Mouse (Mus musculus) frontal cortex, postnatal 36 days (tissue): ENCODE data around the gene Xrcc3.

ENCODE experiments used
- DNase-seq, 2 experiments: peaks; one replicate each; pipeline ENCODE4 v3.0.0; 2022; ENCODE audit warnings: low spot score in 2 of 2

The Xrcc3 gene

DNA sequence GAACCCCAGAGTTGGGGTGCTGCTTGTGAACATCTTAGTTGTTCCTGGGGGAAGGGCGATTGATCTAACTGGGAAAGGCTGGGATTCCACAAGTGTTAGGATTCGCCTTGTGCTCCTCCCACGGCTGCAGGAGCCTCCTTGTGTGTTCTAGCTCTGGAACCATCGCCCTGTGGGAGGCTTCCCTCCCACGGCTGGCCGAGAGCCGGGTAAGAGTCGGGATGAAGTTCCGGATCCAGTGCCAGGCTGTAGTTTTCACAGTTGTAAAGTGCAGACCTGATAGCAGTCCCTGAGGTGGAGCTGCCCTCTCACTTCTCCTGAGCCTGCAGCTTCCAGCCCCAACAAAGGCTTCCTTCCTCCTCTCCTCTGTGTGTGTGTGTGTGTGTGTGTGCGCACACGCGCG, 2.9 kb upstream of the Xrcc3 start:
- DNase-seq, result peak; percentile 79 to 81

DNA sequence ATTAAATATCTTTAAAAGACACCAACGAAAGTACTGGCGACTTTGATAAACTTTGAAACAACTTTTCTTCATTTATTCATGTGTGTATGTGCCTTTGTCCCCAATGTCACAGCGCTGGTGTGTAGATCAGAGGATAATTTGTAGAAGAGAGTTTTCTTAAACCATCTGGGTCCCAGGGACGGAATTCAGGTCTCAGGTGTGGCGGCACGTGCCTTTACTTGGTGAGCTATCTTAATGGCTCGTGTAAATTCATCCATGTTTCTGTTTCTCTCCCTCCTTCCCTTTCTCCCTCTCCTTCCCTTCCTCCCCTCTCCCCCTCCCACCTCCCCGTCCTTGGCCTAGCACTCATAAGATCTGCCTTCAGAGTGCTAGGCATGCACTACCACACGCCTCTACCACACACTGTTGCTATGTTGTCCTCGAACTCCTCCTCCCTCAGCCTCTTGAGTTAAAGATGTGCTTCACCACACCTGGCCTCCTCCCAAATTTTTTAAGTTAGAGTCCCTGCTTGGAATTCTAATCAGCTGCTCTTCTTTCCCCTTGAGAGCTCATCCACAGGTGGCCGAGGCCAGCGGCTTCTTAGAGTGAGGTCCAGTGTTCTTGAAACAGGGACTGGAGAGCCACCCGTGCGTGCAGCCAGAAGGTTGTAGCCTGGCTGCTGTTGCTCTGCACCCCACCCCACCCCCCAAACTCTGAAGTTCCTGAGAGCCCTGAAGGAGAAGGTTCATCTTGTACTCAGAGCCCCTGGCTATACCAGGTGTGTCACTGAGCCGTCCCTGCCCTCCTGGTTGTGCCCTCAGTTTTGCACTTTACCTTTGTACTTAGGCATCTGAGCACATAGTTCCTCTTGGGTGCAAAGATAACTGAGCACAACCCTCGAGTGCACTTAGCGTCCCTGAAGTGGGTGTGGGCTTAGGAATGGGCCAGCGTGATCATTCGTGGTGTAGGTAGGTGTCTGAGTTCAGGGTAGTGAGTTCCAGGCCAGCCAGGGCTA, 1.4 kb upstream of the Xrcc3 start:
- no peak for DNase-seq

DNA sequence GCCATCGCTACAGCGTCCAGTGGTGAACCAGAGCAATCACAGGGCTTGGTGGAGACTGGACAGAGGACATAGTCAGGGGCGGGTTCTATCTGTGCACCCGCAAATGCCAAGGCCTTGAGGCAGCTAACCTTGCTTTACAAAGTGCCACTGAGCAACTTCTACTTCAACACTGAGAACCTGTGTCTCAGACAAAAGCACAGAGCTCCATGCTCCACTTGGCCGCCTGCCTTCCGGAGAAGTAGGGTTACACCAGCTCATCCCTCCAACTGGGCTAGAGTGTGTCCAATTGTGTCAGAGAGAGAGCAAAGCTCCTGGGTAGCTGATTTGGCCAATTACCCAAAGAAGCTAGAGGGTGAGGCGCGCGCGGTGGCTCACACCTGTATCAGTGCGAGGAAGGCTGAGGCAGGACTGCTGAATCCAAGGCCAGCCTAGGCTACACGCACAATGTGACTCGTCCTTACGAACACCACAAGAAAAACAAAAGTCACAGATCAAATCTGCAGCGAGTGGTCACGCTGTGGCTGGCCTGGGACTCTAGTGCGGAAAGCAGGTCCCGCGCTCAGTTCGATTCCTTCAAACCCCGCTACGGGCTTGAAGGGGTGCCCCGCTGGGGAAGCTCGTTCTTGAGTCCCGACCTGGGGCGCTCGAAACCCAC, 435 bp downstream of the Xrcc3 start:
- no peak for DNase-seq

DNA sequence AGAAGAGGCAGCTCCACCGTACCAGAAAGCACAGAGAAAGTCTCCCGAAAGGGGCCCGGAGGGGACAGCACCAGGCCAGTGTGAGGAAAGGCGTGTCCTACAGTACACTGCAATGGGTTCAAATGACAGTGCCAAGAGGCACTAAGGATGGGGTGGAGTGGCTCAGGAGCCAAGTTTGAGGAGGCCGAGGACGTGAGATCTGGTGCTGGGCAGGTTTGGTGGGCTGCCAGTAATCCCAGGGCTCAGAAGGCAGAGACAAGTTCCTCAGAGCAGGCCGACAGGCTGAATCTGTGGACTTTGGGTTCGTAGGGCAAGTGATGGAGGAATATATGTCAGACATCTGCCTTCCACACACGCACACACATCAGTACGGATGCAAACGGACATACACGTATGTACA, 1.1 kb downstream of the Xrcc3 start:
- no peak for DNase-seq

DNA sequence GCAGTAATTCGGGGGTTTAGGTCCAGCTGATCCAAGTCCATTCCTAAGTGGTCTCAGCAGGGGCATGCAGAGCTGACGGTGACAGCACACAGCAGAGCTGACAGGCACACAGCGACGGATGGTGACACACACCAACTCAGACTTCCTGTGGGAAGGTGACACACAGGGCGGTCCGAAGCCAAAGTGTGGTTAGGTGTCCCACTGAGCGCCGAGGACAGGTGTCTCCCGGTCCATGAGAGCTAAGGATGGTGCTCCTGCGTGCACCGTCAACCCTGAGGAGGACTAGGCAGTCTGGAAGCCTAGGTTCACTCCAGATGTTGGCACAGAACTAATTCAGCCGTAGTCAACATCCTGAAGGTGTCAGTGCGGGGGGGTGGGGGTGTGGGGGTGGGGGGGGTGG, 1.6 kb downstream of the Xrcc3 start:
- no peak for DNase-seq

DNA sequence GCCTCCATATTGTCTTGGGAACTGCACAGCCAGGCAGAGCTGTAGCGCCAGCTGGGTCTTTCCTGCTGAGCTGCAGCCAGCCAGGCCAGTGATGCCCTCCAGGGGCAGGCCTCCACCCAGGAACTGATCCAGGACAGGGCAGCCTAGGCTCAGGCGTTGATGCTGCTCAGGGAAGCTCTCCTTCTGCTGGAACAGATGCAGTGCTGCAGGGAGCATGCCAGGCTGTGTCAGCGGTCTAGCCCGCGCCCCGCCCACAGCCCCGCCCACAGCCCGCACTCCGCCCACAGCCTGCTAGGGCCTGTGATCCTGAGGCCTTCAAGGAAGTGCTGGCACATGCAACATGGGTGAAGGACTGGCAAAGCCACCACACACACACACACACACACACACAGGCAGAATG, 3.9 kb downstream of the Xrcc3 start:
- peak; percentile 63 to 65 for DNase-seq

DNA sequence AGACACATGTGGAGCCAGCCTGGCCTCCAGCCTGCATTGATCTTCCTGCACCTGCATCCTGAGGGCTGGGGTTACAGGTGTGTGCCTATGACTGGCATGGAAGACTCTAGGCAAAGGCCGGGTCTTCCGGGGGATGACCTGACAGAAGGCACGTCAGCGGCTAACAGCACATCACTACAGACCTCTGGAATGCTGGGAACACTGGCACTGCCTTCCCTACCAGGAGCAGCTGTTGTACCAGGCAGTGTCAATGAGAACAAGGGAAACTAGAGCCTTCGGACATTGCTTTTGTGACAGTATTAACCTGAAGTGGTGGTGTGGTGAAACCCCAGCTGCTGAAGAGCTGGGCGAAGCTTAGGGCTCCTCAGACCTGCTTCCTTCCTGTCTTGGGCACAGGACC, 4.9 kb downstream of the Xrcc3 start:
- no peak for DNase-seq

DNA sequence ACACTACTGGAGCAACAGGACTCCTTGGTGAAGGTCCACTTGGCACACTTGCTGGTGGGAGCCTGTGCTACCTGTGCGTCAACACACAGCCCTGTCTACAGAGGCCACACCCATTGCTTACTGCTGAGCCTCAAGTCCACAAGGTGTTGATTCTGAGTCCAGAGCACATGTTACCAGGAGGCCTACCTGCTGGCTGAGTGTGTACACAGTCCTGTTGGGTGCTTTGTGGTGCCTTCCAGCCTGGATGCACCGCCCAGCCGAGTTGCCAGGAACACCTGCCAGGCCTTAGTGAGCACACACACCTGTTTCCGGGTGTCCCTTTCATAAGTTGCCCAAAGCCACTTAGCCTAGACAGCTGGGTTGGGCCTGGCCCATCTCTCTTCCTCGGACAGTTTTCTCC, 10.1 kb downstream of the Xrcc3 start:
- DNase-seq, result no peak

DNA sequence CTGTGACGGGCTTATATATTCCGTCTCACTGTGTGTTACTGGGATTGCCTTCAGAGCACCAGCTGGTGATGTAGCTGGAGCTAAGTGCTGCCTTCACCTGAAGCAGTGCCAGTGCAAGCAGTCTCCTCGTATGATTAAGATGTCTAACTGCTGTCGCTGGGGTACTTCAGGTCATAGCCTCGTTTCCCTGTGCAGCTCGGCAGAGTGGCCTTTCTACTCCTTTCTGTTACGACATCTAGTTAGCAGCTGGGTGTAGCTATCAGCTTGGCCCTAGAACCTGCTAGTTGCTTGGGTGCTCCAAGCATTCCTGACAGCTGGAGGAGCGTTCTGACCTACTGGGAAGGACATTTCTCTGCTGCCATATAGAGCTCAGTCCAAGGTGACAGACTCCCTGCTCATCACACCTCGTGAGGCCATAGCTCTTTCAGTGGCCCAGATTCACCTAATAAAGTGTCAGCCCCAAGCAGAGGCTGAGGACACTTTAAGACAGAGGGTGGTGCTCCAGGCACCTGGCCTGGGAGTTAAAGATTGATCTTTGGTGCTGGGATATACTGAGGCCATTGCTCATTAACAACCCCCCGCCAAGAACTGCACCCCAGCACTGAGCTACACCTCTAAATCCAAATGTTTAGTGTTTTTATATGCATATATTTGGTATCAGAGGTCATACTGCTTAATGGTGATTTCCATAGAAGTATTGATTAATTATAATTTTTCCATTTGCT, 13.1 kb downstream of the Xrcc3 start:
- DNase-seq, result peak in 1 of 2 experiments; percentile 36

- no peak for DNase-seq
These were observed 15.2 kb downstream of the Xrcc3 start for GRCm38 (mm10) chr12:111798493-111798892.

DNA sequence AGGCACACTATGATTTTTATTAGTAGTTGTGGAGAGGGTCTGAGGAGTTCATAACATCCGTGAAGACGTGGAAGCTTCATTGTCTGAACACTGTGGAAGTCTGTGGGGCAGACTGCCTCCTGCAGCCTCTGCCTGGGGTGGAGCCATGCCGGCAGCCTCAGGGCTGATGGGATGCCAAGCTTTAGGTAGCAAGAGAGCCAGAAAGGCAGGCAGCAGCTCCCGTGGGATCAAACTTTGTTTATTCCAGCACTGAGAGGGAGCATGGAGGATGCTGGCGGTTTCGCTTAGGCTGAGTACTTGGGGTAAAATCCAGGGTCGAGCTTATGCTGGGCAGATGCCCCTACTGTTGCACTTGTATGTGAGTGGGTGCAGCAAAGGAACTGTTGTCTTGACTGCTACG, 16.4 kb downstream of the Xrcc3 start:
- no peak for DNase-seq

DNA sequence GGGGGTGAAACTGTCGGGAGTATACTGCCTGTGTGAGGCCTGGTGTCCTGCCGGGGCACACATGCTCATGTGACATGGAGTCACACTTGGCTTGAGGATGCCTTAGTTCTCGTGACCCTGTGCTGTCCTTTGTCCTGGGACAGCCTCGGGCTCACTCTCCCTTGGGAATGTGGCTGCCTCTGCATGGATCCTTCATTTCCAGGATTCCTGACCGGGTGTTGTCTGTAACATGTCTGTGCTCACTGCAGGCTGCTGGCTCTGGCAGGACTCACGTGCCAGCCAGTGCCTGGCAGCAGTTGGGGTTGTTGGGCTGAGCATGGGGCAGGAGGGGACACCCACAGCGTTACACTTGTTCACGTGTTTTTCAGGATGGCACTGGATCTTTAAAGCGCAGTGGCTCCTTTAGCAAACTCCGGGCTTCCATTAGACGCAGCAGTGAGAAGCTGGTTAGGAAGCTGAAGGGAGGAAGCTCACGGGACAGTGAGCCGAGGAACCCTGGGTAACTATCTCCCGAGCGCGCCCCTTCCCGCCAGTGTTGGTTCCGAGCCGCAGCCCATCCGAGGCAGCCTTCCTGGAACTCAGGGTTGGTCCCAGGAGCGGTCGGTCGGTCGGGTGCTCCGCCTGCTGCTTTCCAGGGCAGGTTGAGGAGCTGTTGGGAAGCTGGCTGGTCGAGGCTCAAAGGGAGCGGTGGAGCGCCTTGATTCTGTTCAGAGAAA, 18.3 kb downstream of the Xrcc3 start:
- DNase-seq, result no peak

GRCm38 (mm10) chr12:111794526-111795179, 19.0 kb downstream of the Xrcc3 start:
- DNase-seq, result no peak

- DNase-seq, result peak in 1 of 2 experiments; percentile 57
These were observed 19.6 kb downstream of the Xrcc3 start for GRCm38 (mm10) chr12:111794102-111794501.

GRCm38 (mm10) chr12:111791474-111792104, 22.1 kb downstream of the Xrcc3 start:
- DNase-seq, result peak in 1 of 2 experiments; percentile 50

DNA sequence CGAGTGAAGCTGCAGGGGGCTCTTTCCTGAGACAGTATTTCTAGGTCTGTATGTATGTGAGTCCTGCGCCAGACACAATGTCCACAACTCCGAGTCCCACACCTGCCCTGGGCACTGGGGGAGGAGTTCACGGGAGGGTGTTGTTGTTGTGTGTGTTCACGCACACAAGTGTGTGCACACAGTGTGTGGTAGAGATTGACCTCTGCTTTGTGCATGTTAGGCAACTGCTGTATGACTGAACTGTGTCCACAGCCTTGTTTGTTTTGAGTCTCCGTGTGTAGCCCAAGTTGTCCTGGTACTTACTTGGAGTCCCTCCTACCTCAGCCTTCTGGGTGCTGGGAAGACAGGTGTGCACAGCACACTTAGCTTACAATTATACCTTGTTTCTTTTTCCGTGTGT, 23.0 kb downstream of the Xrcc3 start:
- no peak for DNase-seq

GRCm38 (mm10) chr12:111790090-111790489, 23.6 kb downstream of the Xrcc3 start:
- no peak for DNase-seq

GRCm38 (mm10) chr12:111787015-111787414, 26.7 kb downstream of the Xrcc3 start:
- no peak for DNase-seq

DNA sequence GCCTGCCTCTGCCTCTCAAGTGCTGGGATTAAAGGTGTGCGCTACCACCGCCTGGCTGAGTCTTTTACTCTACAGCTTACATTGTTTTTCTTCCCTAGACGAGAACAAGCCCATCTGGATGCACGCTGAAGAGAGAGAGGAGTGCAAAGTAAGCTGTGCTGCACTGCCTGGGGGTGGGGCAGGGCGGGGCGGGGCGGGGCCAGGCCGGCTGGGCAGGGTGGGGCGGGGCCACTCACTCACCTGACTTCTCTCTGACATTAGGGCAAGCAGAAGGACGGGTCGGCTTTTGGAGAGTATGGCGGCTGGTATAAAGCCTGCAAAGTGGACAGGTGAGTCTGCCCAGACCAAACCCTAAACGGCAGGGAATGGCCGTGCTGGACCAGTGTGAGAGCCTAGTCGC, 28.5 kb downstream of the Xrcc3 start:
- DNase-seq, result no peak

- no peak for DNase-seq
These were observed 34.1 kb downstream of the Xrcc3 start for GRCm38 (mm10) chr12:111779544-111779943.

- no peak for DNase-seq
These were observed 35.8 kb downstream of the Xrcc3 start for GRCm38 (mm10) chr12:111777919-111778318.
